Mouse (Mus musculus) forebrain, embryonic 15.5 days (tissue): ENCODE data around the gene Cdh12. TPM values are rescaled to one million over a fixed set of nuclear protein-coding genes. Genes with fewer than 3 reads are reported as not detected.
"Not testable (repeated sequence)": the region's sequence is repeated elsewhere in the genome, so short reads cannot be mapped to it uniquely, and the experiment has no call there.

ENCODE experiments used
- ATAC-seq: fragments of 200-750 bp; cut with Nextera tagmentation; replicated peaks from 2 replicates; pipeline ENCODE4 v1.8.0; 2017; ENCODE audit warnings: mild to moderate bottlenecking, moderate TSS enrichment, moderate library complexity
- H3K27ac ChIP-seq: fragments of 300-500 bp; sonication (generic); replicated peaks from 2 replicates; pipeline ENCODE4 v1.5.1; 2015; ENCODE audit warnings: mild to moderate bottlenecking, inconsistent platforms
- H3K27me3 ChIP-seq: fragments of 300-500 bp; sonication (generic); 2 replicates; pipeline ENCODE4 v1.6.1; 2015; ENCODE audit warnings: inconsistent platforms
- H3K36me3 ChIP-seq: fragments of 300-500 bp; sonication (generic); 2 replicates; pipeline ENCODE4 v1.6.1; 2015; ENCODE audit warnings: mild to moderate bottlenecking, inconsistent platforms
- H3K4me1 ChIP-seq: fragments of 300-500 bp; sonication (generic); 2 replicates; pipeline ENCODE4 v1.6.1; 2015; ENCODE audit warnings: inconsistent platforms
- H3K4me2 ChIP-seq: fragments of 300-500 bp; sonication (generic); replicated peaks from 2 replicates; pipeline ENCODE4 v1.6.1; 2015; ENCODE audit warnings: mild to moderate bottlenecking, inconsistent platforms
- H3K4me3 ChIP-seq: fragments of 300-500 bp; sonication (generic); 2 replicates; pipeline ENCODE4 v1.5.1; 2015; ENCODE audit warnings: mild to moderate bottlenecking, inconsistent platforms
- H3K9ac ChIP-seq: fragments of 300-500 bp; sonication (generic); replicated peaks from 2 replicates; pipeline ENCODE4 v1.6.1; 2015; ENCODE audit warnings: mild to moderate bottlenecking, inconsistent platforms
- H3K9me3 ChIP-seq: fragments of 300-500 bp; sonication (generic); 2 replicates; pipeline ENCODE4 v1.6.1; 2016; ENCODE audit warnings: inconsistent platforms
- WGBS: fragments of 180-500 bp; shearing (Covaris S2); methylation state at CpG from one replicate; pipeline ENCODE4 v1.1.7; 2015; ENCODE audit warnings: mixed read lengths; 5-methylcytosine and 5-hydroxymethylcytosine counted together
- polyA plus RNA-seq: library from polyadenylated mRNA; unstranded; fragments of >200 nt; fragmentation: Nextera tagmentation; extraction: Ambion mirVana; gene quantifications from 2 replicates; pipeline ENCODE4 v1.2.1, GENCODE M21; 2015

The Cdh12 gene
- polyA plus RNA-seq, 1 experiment from 2014 or later = 5.6 TPM

DNA sequence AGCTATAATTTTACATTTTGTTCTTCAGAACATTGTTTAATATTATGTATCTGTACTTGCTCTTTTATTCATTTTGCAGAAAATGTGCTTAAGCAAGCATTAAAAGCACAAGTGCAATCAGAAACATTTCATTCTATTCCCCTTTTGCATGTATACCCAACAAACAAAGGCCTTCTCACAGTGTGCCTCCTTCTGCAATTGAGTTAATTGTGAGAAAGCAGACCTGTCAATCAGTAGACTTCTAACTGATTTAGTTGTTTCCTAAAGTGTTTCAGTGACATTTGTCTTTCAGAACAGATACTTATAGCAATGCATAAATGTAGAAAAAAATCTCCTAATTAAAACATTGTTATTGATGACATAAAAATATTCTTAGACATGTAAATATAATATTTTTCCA is 894.8 kb downstream of the Cdh12 start:
- H3K27me3 ChIP-seq = no peaks in the 10 kb centered on the region
- no peaks in the 10 kb centered on the region for H3K9me3 ChIP-seq
- H3K4me2 ChIP-seq = no peak overlapping the region
- H3K9ac ChIP-seq = no peak overlapping the region
- no peak overlapping the region for H3K4me3 ChIP-seq
- no peaks in the 10 kb centered on the region for H3K36me3 ChIP-seq
- ATAC-seq = 0 out of 2 replicates have a peak, but pooled peaks have one; percentile 53
- H3K27ac ChIP-seq = no peak overlapping the region
- peaks cover 3% of the 10 kb centered on the region; the same call in 1 of the 2 replicates for H3K4me1 ChIP-seq

GRCm38 (mm10) chr15:21344323-21344722 is 895.3 kb downstream of the Cdh12 start:
- Histone ChIP-seq H3K4me1 (peaks cover 3% of the 10 kb centered on the region; the same call in 1 of the 2 replicates), H3K4me3 (no peak overlapping the region), H3K4me2 (no peak overlapping the region), H3K36me3 (no peaks in the 10 kb centered on the region), H3K9me3 (no peaks in the 10 kb centered on the region), H3K27ac (no peak overlapping the region), H3K9ac (no peak overlapping the region), H3K27me3 (no peaks in the 10 kb centered on the region)
- ATAC-seq = no peak; the same call in 1 of the 2 replicates
- 8% methylated on average over 2 of the region's 2 CpGs for WGBS

- Histone ChIP-seq H3K27ac (no peak overlapping the region), H3K4me1 (peaks cover 3% of the 10 kb centered on the region; the same call in 1 of the 2 replicates), H3K4me3 (no peak overlapping the region), H3K9ac (no peak overlapping the region), H3K9me3 (no peaks in the 10 kb centered on the region), H3K36me3 (no peaks in the 10 kb centered on the region), H3K27me3 (no peaks in the 10 kb centered on the region), H3K4me2 (no peak overlapping the region)
- ATAC-seq = peak; percentile 81
- 16% methylated on average over 3 of the region's 3 CpGs for WGBS
Observed at GRCm38 (mm10) chr15:21344749-21345148, 895.7 kb downstream of the Cdh12 start.

DNA sequence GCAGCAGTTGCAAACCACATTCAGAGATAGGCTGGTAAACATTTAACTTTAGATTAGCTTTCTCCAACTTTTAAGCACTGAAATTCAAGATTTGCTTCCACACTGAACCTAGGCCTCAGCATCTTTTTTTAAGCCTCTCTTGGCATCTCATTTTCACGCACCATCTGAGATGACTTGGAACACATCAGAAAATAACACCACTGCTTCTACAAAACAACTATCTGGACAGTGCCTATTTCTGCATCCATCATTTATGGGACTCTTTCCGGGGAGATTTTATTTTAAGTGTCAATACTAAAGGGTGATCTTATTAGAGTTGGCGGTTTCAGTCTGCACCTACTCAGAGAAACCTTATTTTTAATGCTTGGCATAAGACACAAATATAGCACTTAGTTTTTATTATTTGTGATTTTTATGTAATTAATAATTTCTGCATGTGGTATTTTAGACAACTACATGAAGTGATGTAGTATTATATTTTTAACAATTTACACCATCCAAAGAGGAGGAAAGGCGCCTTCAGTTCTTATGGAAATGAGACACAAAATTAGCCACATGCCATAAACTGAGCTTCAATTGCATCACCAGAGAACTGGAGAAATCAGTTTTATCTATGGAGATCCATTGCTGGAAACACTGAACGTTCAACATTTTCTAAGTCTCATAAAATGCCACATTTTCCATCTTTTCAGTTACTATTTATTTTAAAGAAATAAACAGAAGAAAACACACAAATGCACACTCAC is 906.5 kb downstream of the Cdh12 start:
- no peak overlapping the region for H3K4me2 ChIP-seq
- H3K36me3 ChIP-seq = no peaks in the 10 kb centered on the region
- no peak overlapping the region for H3K4me3 ChIP-seq
- ATAC-seq = no peak
- H3K9me3 ChIP-seq = no peaks in the 10 kb centered on the region
- no peak overlapping the region for H3K9ac ChIP-seq
- H3K27ac ChIP-seq = no peak overlapping the region
- H3K4me1 ChIP-seq = no peaks in the 10 kb centered on the region
- no peaks in the 10 kb centered on the region for H3K27me3 ChIP-seq
- WGBS = 85% methylated on average over 5 of the region's 5 CpGs

DNA sequence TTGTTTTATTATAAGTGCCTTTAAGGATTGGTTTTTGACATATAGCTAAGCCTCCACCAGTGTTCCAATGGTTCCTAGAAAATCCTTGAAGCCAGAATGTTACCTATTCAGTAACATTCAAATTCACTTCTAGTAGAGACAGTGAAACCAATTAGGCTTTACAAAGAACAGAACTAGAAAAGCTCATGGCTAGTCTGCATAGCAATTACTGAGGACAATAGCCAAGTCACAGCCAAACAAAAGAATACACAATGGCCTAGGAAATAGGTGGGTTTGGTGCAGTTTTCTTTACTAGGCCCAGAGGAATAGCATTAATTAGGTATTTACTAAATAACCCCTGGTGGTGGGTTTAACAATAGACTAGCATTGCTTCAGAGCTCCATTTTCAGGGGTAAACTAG is 917.3 kb downstream of the Cdh12 start:
- H3K9ac ChIP-seq = no peak overlapping the region
- no peaks in the 10 kb centered on the region for H3K27me3 ChIP-seq
- no peaks in the 10 kb centered on the region for H3K9me3 ChIP-seq
- H3K4me1 ChIP-seq = no peaks in the 10 kb centered on the region
- no peaks in the 10 kb centered on the region for H3K36me3 ChIP-seq
- no peak overlapping the region for H3K4me3 ChIP-seq
- H3K4me2 ChIP-seq = no peak overlapping the region
- no peak overlapping the region for H3K27ac ChIP-seq
- no peak for ATAC-seq

GRCm38 (mm10) chr15:21375460-21375859 is 926.4 kb downstream of the Cdh12 start:
- no peaks in the 10 kb centered on the region for H3K36me3 ChIP-seq
- no peaks in the 10 kb centered on the region for H3K9me3 ChIP-seq
- H3K4me2 ChIP-seq = no peak overlapping the region
- no peak for ATAC-seq
- H3K27me3 ChIP-seq = no peaks in the 10 kb centered on the region
- no peak overlapping the region for H3K9ac ChIP-seq
- H3K4me3 ChIP-seq = no peak overlapping the region
- WGBS = 79% methylated on average over 5 of the region's 5 CpGs
- no peak overlapping the region for H3K27ac ChIP-seq
- no peaks in the 10 kb centered on the region for H3K4me1 ChIP-seq

DNA sequence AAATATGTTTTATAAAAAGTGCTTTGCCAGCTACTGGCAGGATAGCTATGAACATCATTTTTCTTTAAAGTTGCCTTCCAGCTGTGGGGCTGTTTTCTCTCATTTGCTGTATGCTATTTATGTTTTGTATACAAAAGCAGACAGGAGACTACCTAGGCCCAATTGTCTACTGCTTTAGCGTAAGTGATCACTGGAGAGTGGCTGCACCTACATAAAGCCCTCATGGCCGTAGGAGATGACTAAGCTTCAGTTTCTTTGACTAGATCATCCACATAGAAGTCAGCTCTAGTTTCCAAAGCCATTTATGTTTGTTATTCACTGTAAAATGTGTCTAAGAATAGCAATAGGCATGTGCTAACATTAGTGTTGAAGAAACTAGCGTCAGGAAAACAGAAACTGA is 926.8 kb downstream of the Cdh12 start:
- ATAC-seq = no peak
- 85% methylated on average over 3 of the region's 3 CpGs for WGBS

GRCm38 (mm10) chr15:21391442-21391841 is 942.4 kb downstream of the Cdh12 start:
- H3K4me2 ChIP-seq, ATAC-seq, H3K27ac ChIP-seq, H3K4me3 ChIP-seq, H3K4me1 ChIP-seq, H3K27me3 ChIP-seq, H3K36me3 ChIP-seq, H3K9me3 ChIP-seq, H3K9ac ChIP-seq: not testable (repeated sequence)
- WGBS = 89% methylated on average over 14 of the region's 14 CpGs

More for the DNA sequence above, 926.8 kb downstream of the Cdh12 start:
- no peaks in the 10 kb centered on the region for H3K4me1 ChIP-seq
- H3K4me2 ChIP-seq = no peak overlapping the region
- H3K9ac ChIP-seq = no peak overlapping the region
- no peaks in the 10 kb centered on the region for H3K9me3 ChIP-seq
- no peaks in the 10 kb centered on the region for H3K36me3 ChIP-seq
- H3K4me3 ChIP-seq = no peak overlapping the region
- H3K27me3 ChIP-seq = no peaks in the 10 kb centered on the region
- no peak overlapping the region for H3K27ac ChIP-seq

DNA sequence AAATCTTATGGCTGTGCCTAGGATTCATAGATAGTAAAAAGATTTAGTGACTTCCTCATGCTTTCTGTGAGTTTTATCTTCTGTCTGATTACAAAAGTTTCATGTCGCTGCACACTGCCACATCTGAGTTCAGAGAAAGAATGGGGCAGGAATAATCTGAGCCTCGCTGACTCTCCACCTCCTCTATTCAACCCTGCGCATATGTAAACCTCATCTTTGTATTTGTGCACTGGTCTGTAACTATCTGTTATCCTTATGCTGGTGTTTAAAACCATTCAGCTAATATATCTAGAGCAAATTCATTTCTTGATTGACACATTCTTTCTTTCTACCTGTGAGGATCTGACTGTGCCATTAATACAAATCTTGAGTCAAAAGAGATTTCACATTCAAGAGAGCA is 944.0 kb downstream of the Cdh12 start:
- Histone ChIP-seq H3K4me3 (no peak overlapping the region), H3K27ac (no peak overlapping the region), H3K4me2 (no peak overlapping the region), H3K4me1 (no peaks in the 10 kb centered on the region), H3K36me3 (no peaks in the 10 kb centered on the region), H3K9me3 (no peaks in the 10 kb centered on the region), H3K9ac (no peak overlapping the region), H3K27me3 (no peaks in the 10 kb centered on the region)
- 6% methylated on average over 3 of the region's 3 CpGs for WGBS
- ATAC-seq = no peak

- 70% methylated on average over 6 of the region's 6 CpGs for WGBS
- H3K9ac ChIP-seq = no peak overlapping the region
- no peak overlapping the region for H3K27ac ChIP-seq
- no peaks in the 10 kb centered on the region for H3K27me3 ChIP-seq
- no peaks in the 10 kb centered on the region for H3K9me3 ChIP-seq
- ATAC-seq = no peak
- no peaks in the 10 kb centered on the region for H3K36me3 ChIP-seq
- no peak overlapping the region for H3K4me3 ChIP-seq
- H3K4me2 ChIP-seq = no peak overlapping the region
- H3K4me1 ChIP-seq = no peaks in the 10 kb centered on the region
Observed at GRCm38 (mm10) chr15:21405196-21405595, 956.1 kb downstream of the Cdh12 start.

DNA sequence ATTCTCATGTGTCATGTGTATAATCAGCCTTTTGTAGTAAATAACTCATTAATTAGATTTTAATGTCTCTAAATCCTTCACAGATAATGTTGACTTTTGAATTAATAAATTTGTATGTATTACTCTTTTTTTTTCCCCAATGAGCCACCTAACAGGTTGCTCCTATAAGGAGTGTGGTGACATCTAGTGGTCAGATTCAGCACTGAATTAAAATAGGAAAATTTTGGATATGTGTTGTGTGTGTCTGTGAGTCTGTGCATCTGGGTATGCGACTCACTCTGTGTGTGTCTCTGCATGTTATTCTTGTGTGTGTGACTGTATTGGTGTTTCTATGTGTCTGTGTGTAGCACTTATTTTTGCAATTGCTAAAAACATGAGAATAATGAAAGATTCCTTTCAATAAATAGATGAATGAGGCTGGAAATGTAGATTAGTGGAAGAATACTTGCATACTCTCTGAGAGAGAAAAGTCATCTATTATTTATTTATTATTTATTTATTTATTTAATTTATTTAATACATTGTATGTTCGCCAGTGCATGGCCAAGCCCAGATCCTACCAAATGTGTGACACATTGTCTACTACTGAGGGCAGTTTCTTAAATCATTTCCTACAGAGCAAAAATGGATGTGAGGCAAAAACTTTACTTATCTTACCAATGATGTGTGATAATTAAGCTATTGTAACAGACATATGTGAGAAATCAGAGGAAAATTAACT is 958.4 kb downstream of the Cdh12 start:
- no peaks in the 10 kb centered on the region for H3K9me3 ChIP-seq

DNA sequence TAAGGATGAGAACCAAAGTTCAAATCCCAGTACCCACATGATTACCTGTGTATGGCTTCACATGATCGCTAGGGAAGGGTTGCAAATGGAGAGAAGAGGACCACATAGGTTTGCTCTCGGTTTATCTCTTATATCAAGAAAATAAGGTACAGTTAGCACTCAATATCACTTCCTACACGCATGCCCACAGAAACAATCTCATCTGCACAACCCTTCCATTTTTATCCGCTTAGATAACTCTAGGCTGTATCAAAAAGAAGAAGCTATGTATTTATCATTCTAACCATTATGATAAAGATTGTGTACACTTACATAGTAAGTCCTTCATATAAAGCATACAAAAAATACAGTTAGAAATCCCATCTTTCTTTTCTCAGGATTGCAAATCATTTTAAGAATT is 988.3 kb downstream of the Cdh12 start:
- Histone ChIP-seq H3K36me3 (no peaks in the 10 kb centered on the region), H3K9ac (no peak overlapping the region), H3K9me3 (no peaks in the 10 kb centered on the region), H3K4me1 (no peaks in the 10 kb centered on the region), H3K4me2 (no peak overlapping the region), H3K4me3 (no peak overlapping the region), H3K27ac (no peak overlapping the region), H3K27me3 (no peaks in the 10 kb centered on the region)
- WGBS = 91% methylated on average over 4 of the region's 4 CpGs
- no peak for ATAC-seq

More for the DNA sequence above, 958.4 kb downstream of the Cdh12 start:
- H3K27ac ChIP-seq = no peak overlapping the region
- no peak overlapping the region for H3K9ac ChIP-seq
- H3K36me3 ChIP-seq = no peaks in the 10 kb centered on the region
- ATAC-seq = peak; percentile 68
- no peaks in the 10 kb centered on the region for H3K4me1 ChIP-seq
- H3K4me2 ChIP-seq = no peak overlapping the region
- H3K27me3 ChIP-seq = no peaks in the 10 kb centered on the region
- 67% methylated on average over 2 of the region's 2 CpGs for WGBS
- no peak overlapping the region for H3K4me3 ChIP-seq
